Mouse (Mus musculus): ENCODE measurements at regions not wholly inside any gene's neighbourhood (a gene's known extent, or its start where the extent isn't known, plus 50 kb on each side); places are given as distances from the start of the nearest gene placed in this dataset.
A peak's percentile ranks its signal among the peaks of the same experiment; 100 is the strongest.

- DNase-seq = no peak
These were observed 161.5 kb upstream of the Mbnl1 start for GRCm38 (mm10) chr3:60311178-60311577.

GRCm38 (mm10) chr3:60320213-60320936 lies 152.3 kb upstream of the Mbnl1 start:
- no peak for DNase-seq

- no peak for DNase-seq
These were observed 149.1 kb upstream of the Mbnl1 start for GRCm38 (mm10) chr3:60323514-60323913.

GRCm38 (mm10) chr3:60324416-60324815 lies 148.2 kb upstream of the Mbnl1 start:
- DNase-seq = no peak

- DNase-seq = no peak
These were observed 147.7 kb upstream of the Mbnl1 start for GRCm38 (mm10) chr3:60324969-60325368.

- no peak for DNase-seq
These were observed 140.2 kb upstream of the Mbnl1 start for GRCm38 (mm10) chr3:60332460-60332859.

- no peak for DNase-seq
These were observed 139.0 kb upstream of the Mbnl1 start for GRCm38 (mm10) chr3:60333669-60334068.

GRCm38 (mm10) chr3:60334133-60334532 lies 138.5 kb upstream of the Mbnl1 start:
- DNase-seq = no peak

- peak; percentile 2 for DNase-seq
These were observed 126.2 kb upstream of the Mbnl1 start for GRCm38 (mm10) chr3:60346390-60346789.

GRCm38 (mm10) chr3:60347049-60347448 lies 125.6 kb upstream of the Mbnl1 start:
- no peak for DNase-seq

GRCm38 (mm10) chr3:60371176-60371965 lies 101.3 kb upstream of the Mbnl1 start:
- DNase-seq = no peak

- DNase-seq = no peak
These were observed 99.0 kb upstream of the Mbnl1 start for GRCm38 (mm10) chr3:60373662-60374061.

GRCm38 (mm10) chr3:60388593-60388992 lies 84.0 kb upstream of the Mbnl1 start:
- no peak for DNase-seq

- no peak for DNase-seq
These were observed 83.6 kb upstream of the Mbnl1 start for GRCm38 (mm10) chr3:60389032-60389431.

- DNase-seq = no peak
These were observed 77.3 kb upstream of the Mbnl1 start for GRCm38 (mm10) chr3:60395299-60395698.

- DNase-seq = no peak
These were observed 75.7 kb upstream of the Mbnl1 start for GRCm38 (mm10) chr3:60396971-60397370.

GRCm38 (mm10) chr3:60398796-60399195 lies 73.8 kb upstream of the Mbnl1 start:
- DNase-seq = no peak

- no peak for DNase-seq
These were observed 70.3 kb upstream of the Mbnl1 start for GRCm38 (mm10) chr3:60402251-60402830.

- DNase-seq = no peak
These were observed 65.2 kb upstream of the Mbnl1 start for GRCm38 (mm10) chr3:60407426-60407825.

GRCm38 (mm10) chr3:60407906-60408305 lies 64.7 kb upstream of the Mbnl1 start:
- no peak for DNase-seq

GRCm38 (mm10) chr3:60408553-60409282 lies 63.9 kb upstream of the Mbnl1 start:
- DNase-seq = peak; percentile 38

GRCm38 (mm10) chr3:60409283-60409633 lies 63.4 kb upstream of the Mbnl1 start:
- no peak for DNase-seq

GRCm38 (mm10) chr3:60411746-60412145 lies 60.9 kb upstream of the Mbnl1 start:
- DNase-seq = no peak
